Mouse (Mus musculus): ENCODE results near the gene Poldip3. TPM values are rescaled to one million over a fixed set of nuclear protein-coding genes. Genes with fewer than 3 reads are reported as not detected.

Poldip3 gene
- polyA plus RNA-seq, 1 experiment from 2014 or later = 75.9 TPM

GRCm38 (mm10) chr15:83171712-83172481 is 22.7 kb upstream of the Poldip3 start:
- under 1% methylated on average over 67 of the region's 67 CpGs for WGBS
- peak; percentile 97 for ATAC-seq (replicated peaks; ENCODE audit: extremely low read depth, insufficient read depth, low FRiP score)
- H3K27me3 ChIP-seq (ENCODE audit: control insufficient read depth, insufficient read depth, low read length) = no peaks in the 10 kb centered on the region

GRCm38 (mm10) chr15:83170956-83171659 is 21.9 kb upstream of the Poldip3 start:
- no peaks in the 10 kb centered on the region for H3K27me3 ChIP-seq (ENCODE audit: control insufficient read depth, insufficient read depth, low read length)
- peaks cover 26% of the 10 kb centered on the region for H3K4me1 ChIP-seq (ENCODE audit: control insufficient read depth, insufficient read depth, low read length)
- H3K36me3 ChIP-seq (ENCODE audit: control insufficient read depth, insufficient read depth) = no peaks in the 10 kb centered on the region
- no peaks in the 10 kb centered on the region for H3K9me3 ChIP-seq (replicated peaks; ENCODE audit: control insufficient read depth, low read length)
- WGBS = 38% methylated on average over 8 of the region's 8 CpGs
- ATAC-seq (replicated peaks; ENCODE audit: extremely low read depth, insufficient read depth, low FRiP score) = no peak
- H3K27ac ChIP-seq (ENCODE audit: low read length) = peak overlapping the region; percentile 82
- H3K4me3 ChIP-seq (ENCODE audit: low read length) = peak overlapping the region; percentile 92
- peak overlapping the region; percentile 85 for H3K9ac ChIP-seq (ENCODE audit: low read length)
- H3K4me2 ChIP-seq (ENCODE audit: low read depth, low read length) = peak overlapping the region; percentile 85

More at GRCm38 (mm10) chr15:83171712-83172481, 22.7 kb upstream of the Poldip3 start:
- no peaks in the 10 kb centered on the region for H3K9me3 ChIP-seq (replicated peaks; ENCODE audit: control insufficient read depth, low read length)
- peak overlapping the region; percentile 85 for H3K4me2 ChIP-seq (ENCODE audit: low read depth, low read length)
- peak overlapping the region; percentile 92 for H3K4me3 ChIP-seq (ENCODE audit: low read length)
- peaks cover 26% of the 10 kb centered on the region for H3K4me1 ChIP-seq (ENCODE audit: control insufficient read depth, insufficient read depth, low read length)
- no peaks in the 10 kb centered on the region for H3K36me3 ChIP-seq (ENCODE audit: control insufficient read depth, insufficient read depth)
- peak overlapping the region; percentile 84 for H3K27ac ChIP-seq (ENCODE audit: low read length)
- peak overlapping the region; percentile 85 for H3K9ac ChIP-seq (ENCODE audit: low read length)

- WGBS = 73% methylated on average over 8 of the region's 8 CpGs
- Histone ChIP-seq H3K4me3 (ENCODE audit: low read length) (no peak overlapping the region), H3K36me3 (ENCODE audit: control insufficient read depth, insufficient read depth) (no peaks in the 10 kb centered on the region), H3K9ac (ENCODE audit: low read length) (peak overlapping the region; percentile 45; the same call in 1 of the 2 replicates), H3K4me1 (ENCODE audit: control insufficient read depth, insufficient read depth, low read length) (peaks cover 29% of the 10 kb centered on the region), H3K4me2 (ENCODE audit: low read depth, low read length) (peak overlapping the region; percentile 30; the same call in 1 of the 2 replicates), H3K9me3 (replicated peaks; ENCODE audit: control insufficient read depth, low read length) (no peaks in the 10 kb centered on the region), H3K27me3 (ENCODE audit: control insufficient read depth, insufficient read depth, low read length) (no peaks in the 10 kb centered on the region), H3K27ac (ENCODE audit: low read length) (peak overlapping the region; percentile 39)
- ATAC-seq (replicated peaks; ENCODE audit: extremely low read depth, insufficient read depth, low FRiP score) = no peak
These were observed 20.9 kb upstream of the Poldip3 start for GRCm38 (mm10) chr15:83169772-83170722.

GRCm38 (mm10) chr15:83168875-83169771 is 19.9 kb upstream of the Poldip3 start:
- Histone ChIP-seq H3K27me3 (ENCODE audit: control insufficient read depth, insufficient read depth, low read length) (no peaks in the 10 kb centered on the region), H3K4me2 (ENCODE audit: low read depth, low read length) (peak overlapping the region; percentile 30; the same call in 1 of the 2 replicates), H3K9ac (ENCODE audit: low read length) (no peak overlapping the region; the same call in 1 of the 2 replicates), H3K36me3 (ENCODE audit: control insufficient read depth, insufficient read depth) (no peaks in the 10 kb centered on the region), H3K27ac (ENCODE audit: low read length) (no peak overlapping the region), H3K4me1 (ENCODE audit: control insufficient read depth, insufficient read depth, low read length) (peaks cover 34% of the 10 kb centered on the region), H3K9me3 (replicated peaks; ENCODE audit: control insufficient read depth, low read length) (no peaks in the 10 kb centered on the region), H3K4me3 (ENCODE audit: low read length) (no peak overlapping the region)
- ATAC-seq (replicated peaks; ENCODE audit: extremely low read depth, insufficient read depth, low FRiP score) = no peak
- 64% methylated on average over 7 of the region's 7 CpGs for WGBS

GRCm38 (mm10) chr15:83168311-83168710 is 19.1 kb upstream of the Poldip3 start:
- 78% methylated on average over 3 of the region's 3 CpGs for WGBS
- Histone ChIP-seq H3K27ac (ENCODE audit: low read length) (no peak overlapping the region), H3K27me3 (ENCODE audit: control insufficient read depth, insufficient read depth, low read length) (no peaks in the 10 kb centered on the region), H3K36me3 (ENCODE audit: control insufficient read depth, insufficient read depth) (no peaks in the 10 kb centered on the region), H3K4me3 (ENCODE audit: low read length) (no peak overlapping the region), H3K9me3 (replicated peaks; ENCODE audit: control insufficient read depth, low read length) (no peaks in the 10 kb centered on the region), H3K9ac (ENCODE audit: low read length) (no peak overlapping the region), H3K4me2 (ENCODE audit: low read depth, low read length) (no peak overlapping the region), H3K4me1 (ENCODE audit: control insufficient read depth, insufficient read depth, low read length) (peaks cover 34% of the 10 kb centered on the region)
- no peak for ATAC-seq (replicated peaks; ENCODE audit: extremely low read depth, insufficient read depth, low FRiP score)

GRCm38 (mm10) chr15:83167550-83168065 is 18.4 kb upstream of the Poldip3 start:
- no peaks in the 10 kb centered on the region for H3K27me3 ChIP-seq (ENCODE audit: control insufficient read depth, insufficient read depth, low read length)
- no peak overlapping the region for H3K4me2 ChIP-seq (ENCODE audit: low read depth, low read length)
- no peaks in the 10 kb centered on the region for H3K9me3 ChIP-seq (replicated peaks; ENCODE audit: control insufficient read depth, low read length)
- no peak overlapping the region for H3K4me3 ChIP-seq (ENCODE audit: low read length)
- no peak overlapping the region for H3K27ac ChIP-seq (ENCODE audit: low read length)
- ATAC-seq (replicated peaks; ENCODE audit: extremely low read depth, insufficient read depth, low FRiP score) = no peak
- no peak overlapping the region for H3K9ac ChIP-seq (ENCODE audit: low read length)
- 89% methylated on average over 8 of the region's 8 CpGs for WGBS
- no peaks in the 10 kb centered on the region for H3K36me3 ChIP-seq (ENCODE audit: control insufficient read depth, insufficient read depth)
- H3K4me1 ChIP-seq (ENCODE audit: control insufficient read depth, insufficient read depth, low read length) = peaks cover 30% of the 10 kb centered on the region

GRCm38 (mm10) chr15:83167126-83167525 is 17.9 kb upstream of the Poldip3 start:
- Histone ChIP-seq H3K4me2 (ENCODE audit: low read depth, low read length) (no peak overlapping the region), H3K36me3 (ENCODE audit: control insufficient read depth, insufficient read depth) (no peaks in the 10 kb centered on the region), H3K27ac (ENCODE audit: low read length) (peak overlapping the region; percentile 21; the same call in 1 of the 2 replicates), H3K4me3 (ENCODE audit: low read length) (no peak overlapping the region), H3K9me3 (replicated peaks; ENCODE audit: control insufficient read depth, low read length) (no peaks in the 10 kb centered on the region), H3K4me1 (ENCODE audit: control insufficient read depth, insufficient read depth, low read length) (peaks cover 29% of the 10 kb centered on the region), H3K9ac (ENCODE audit: low read length) (no peak overlapping the region), H3K27me3 (ENCODE audit: control insufficient read depth, insufficient read depth, low read length) (no peaks in the 10 kb centered on the region)
- WGBS = 67% methylated on average over 5 of the region's 5 CpGs
- no peak for ATAC-seq (replicated peaks; ENCODE audit: extremely low read depth, insufficient read depth, low FRiP score)
